Mouse (Mus musculus): Measurements from ENCODE around the gene Gatad2a. TPM values are rescaled to one million over a fixed set of nuclear protein-coding genes. Genes with fewer than 3 reads are reported as not detected.

Gatad2a gene
- polyA plus RNA-seq, 1 experiment from 2014 or later = 43.6 TPM

- Histone ChIP-seq H3K4me2 (replicated peaks) (peak overlapping the region; percentile 95), H3K4me3 (replicated peaks) (no peak overlapping the region; the same call in 1 of the 2 replicates), H3K9ac (no peak overlapping the region), H3K9me3 (replicated peaks) (no peaks in the 10 kb centered on the region), H3K4me1 (peaks cover 43% of the 10 kb centered on the region), H3K36me3 (peaks cover 14% of the 10 kb centered on the region; the same call in 1 of the 2 replicates), H3K27ac (replicated peaks) (no peak overlapping the region), H3K27me3 (no peaks in the 10 kb centered on the region)
- ATAC-seq (ENCODE audit: insufficient number of reproducible peaks, low FRiP score, low TSS enrichment, low read depth) = no peak
- WGBS = 91% methylated on average over 2 of the region's 2 CpGs
Measured at GRCm38 (mm10) chr8:69899876-69900275, 96.3 kb downstream of the Gatad2a start.

- H3K4me3 ChIP-seq (replicated peaks) = no peak overlapping the region
- H3K27ac ChIP-seq (replicated peaks) = no peak overlapping the region
- no peaks in the 10 kb centered on the region for H3K9me3 ChIP-seq (replicated peaks)
- ATAC-seq (ENCODE audit: insufficient number of reproducible peaks, low FRiP score, low TSS enrichment, low read depth) = no peak
- H3K9ac ChIP-seq = no peak overlapping the region
- peaks cover 41% of the 10 kb centered on the region for H3K4me1 ChIP-seq
- no peaks in the 10 kb centered on the region for H3K27me3 ChIP-seq
- WGBS = 84% methylated on average over 6 of the region's 6 CpGs
- no peak overlapping the region for H3K4me2 ChIP-seq (replicated peaks)
- peaks cover 31% of the 10 kb centered on the region for H3K36me3 ChIP-seq
Measured at GRCm38 (mm10) chr8:69897857-69898256, 98.3 kb downstream of the Gatad2a start.

- Histone ChIP-seq H3K9ac (no peak overlapping the region), H3K9me3 (replicated peaks) (no peaks in the 10 kb centered on the region), H3K36me3 (peaks cover 38% of the 10 kb centered on the region), H3K27me3 (peaks cover 9% of the 10 kb centered on the region; the same call in 1 of the 2 replicates), H3K27ac (replicated peaks) (no peak overlapping the region), H3K4me3 (replicated peaks) (no peak overlapping the region), H3K4me2 (replicated peaks) (no peak overlapping the region), H3K4me1 (peaks cover 31% of the 10 kb centered on the region)
- ATAC-seq (ENCODE audit: insufficient number of reproducible peaks, low FRiP score, low TSS enrichment, low read depth) = no peak
- 71% methylated on average over 4 of the region's 4 CpGs for WGBS
Measured at GRCm38 (mm10) chr8:69895772-69896451, 100.3 kb downstream of the Gatad2a start.

GRCm38 (mm10) chr8:69894836-69895332 lies 101.3 kb downstream of the Gatad2a start:
- H3K4me1 ChIP-seq = peaks cover 20% of the 10 kb centered on the region
- WGBS = 58% methylated on average over 6 of the region's 6 CpGs

GRCm38 (mm10) chr8:69893863-69894262 lies 102.3 kb downstream of the Gatad2a start:
- ATAC-seq (ENCODE audit: insufficient number of reproducible peaks, low FRiP score, low TSS enrichment, low read depth) = no peak
- Histone ChIP-seq H3K4me2 (replicated peaks) (no peak overlapping the region), H3K27me3 (peaks cover 29% of the 10 kb centered on the region), H3K4me1 (peaks cover 18% of the 10 kb centered on the region), H3K9me3 (replicated peaks) (no peaks in the 10 kb centered on the region), H3K4me3 (replicated peaks) (no peak overlapping the region), H3K27ac (replicated peaks) (no peak overlapping the region), H3K9ac (no peak overlapping the region), H3K36me3 (peaks cover 38% of the 10 kb centered on the region)
- WGBS = 37% methylated on average over 17 of the region's 17 CpGs

More at GRCm38 (mm10) chr8:69894836-69895332, 101.3 kb downstream of the Gatad2a start:
- H3K4me3 ChIP-seq (replicated peaks) = no peak overlapping the region
- no peak overlapping the region for H3K4me2 ChIP-seq (replicated peaks)
- ATAC-seq (ENCODE audit: insufficient number of reproducible peaks, low FRiP score, low TSS enrichment, low read depth) = no peak
- H3K9me3 ChIP-seq (replicated peaks) = no peaks in the 10 kb centered on the region
- H3K36me3 ChIP-seq = peaks cover 38% of the 10 kb centered on the region
- peaks cover 19% of the 10 kb centered on the region for H3K27me3 ChIP-seq
- H3K27ac ChIP-seq (replicated peaks) = no peak overlapping the region
- H3K9ac ChIP-seq = no peak overlapping the region

GRCm38 (mm10) chr8:69890813-69891241 lies 105.4 kb downstream of the Gatad2a start:
- Histone ChIP-seq H3K4me3 (replicated peaks) (no peak overlapping the region), H3K36me3 (peaks cover 25% of the 10 kb centered on the region), H3K4me2 (replicated peaks) (no peak overlapping the region), H3K9me3 (replicated peaks) (no peaks in the 10 kb centered on the region), H3K4me1 (peaks cover 36% of the 10 kb centered on the region), H3K27ac (replicated peaks) (no peak overlapping the region), H3K27me3 (peaks cover 59% of the 10 kb centered on the region), H3K9ac (no peak overlapping the region)
- 37% methylated on average over 19 of the region's 19 CpGs for WGBS
- no peak for ATAC-seq (ENCODE audit: insufficient number of reproducible peaks, low FRiP score, low TSS enrichment, low read depth)

- H3K9ac ChIP-seq = no peak overlapping the region
- ATAC-seq (ENCODE audit: insufficient number of reproducible peaks, low FRiP score, low TSS enrichment, low read depth) = no peak
- no peak overlapping the region for H3K27ac ChIP-seq (replicated peaks)
- peaks cover 79% of the 10 kb centered on the region for H3K27me3 ChIP-seq
- 5% methylated on average over 32 of the region's 32 CpGs for WGBS
- peak overlapping the region; percentile 31 for H3K4me3 ChIP-seq (replicated peaks)
- peaks cover 31% of the 10 kb centered on the region for H3K4me1 ChIP-seq
- peaks cover 16% of the 10 kb centered on the region for H3K36me3 ChIP-seq
- no peaks in the 10 kb centered on the region for H3K9me3 ChIP-seq (replicated peaks)
- H3K4me2 ChIP-seq (replicated peaks) = peak overlapping the region; percentile 51
Measured at GRCm38 (mm10) chr8:69888902-69889301, 107.3 kb downstream of the Gatad2a start.

- Histone ChIP-seq H3K27ac (replicated peaks) (no peak overlapping the region), H3K4me1 (peaks cover 29% of the 10 kb centered on the region), H3K9me3 (replicated peaks) (no peaks in the 10 kb centered on the region), H3K4me3 (replicated peaks) (peak overlapping the region; percentile 31), H3K27me3 (peaks cover 84% of the 10 kb centered on the region), H3K4me2 (replicated peaks) (peak overlapping the region; percentile 51), H3K9ac (no peak overlapping the region), H3K36me3 (peaks cover 11% of the 10 kb centered on the region; the same call in 1 of the 2 replicates)
- 7% methylated on average over 24 of the region's 24 CpGs for WGBS
- no peak for ATAC-seq (ENCODE audit: insufficient number of reproducible peaks, low FRiP score, low TSS enrichment, low read depth)
Measured at GRCm38 (mm10) chr8:69888244-69888866, 107.8 kb downstream of the Gatad2a start.

- under 1% methylated on average over 60 of the region's 60 CpGs for WGBS
- peaks cover 33% of the 10 kb centered on the region for H3K4me1 ChIP-seq
- H3K27me3 ChIP-seq = peaks cover 91% of the 10 kb centered on the region
- no peak within 1 kb of the TSS for H3K9ac ChIP-seq
- no peak within 1 kb of the TSS for H3K27ac ChIP-seq (replicated peaks)
- H3K9me3 ChIP-seq (replicated peaks) = no peaks in the 10 kb centered on the region
- no peak for ATAC-seq (ENCODE audit: insufficient number of reproducible peaks, low FRiP score, low TSS enrichment, low read depth)
- peak within 1 kb of the TSS; percentile 31 for H3K4me3 ChIP-seq (replicated peaks)
- H3K36me3 ChIP-seq = peaks cover 5% of the 10 kb centered on the region; the same call in 1 of the 2 replicates
- peak within 1 kb of the TSS; percentile 51 for H3K4me2 ChIP-seq (replicated peaks)
Measured at GRCm38 (mm10) chr8:69887289-69888243, 108.6 kb downstream of the Gatad2a start, which contains the start of gene Cilp2. Gene Cilp2 (minus strand): TSS chr8:69887687.

GRCm38 (mm10) chr8:69884141-69884540 lies 112.0 kb downstream of the Gatad2a start:
- no peaks in the 10 kb centered on the region for H3K9me3 ChIP-seq (replicated peaks)
- 52% methylated on average over 13 of the region's 13 CpGs for WGBS
- H3K9ac ChIP-seq = no peak overlapping the region
- H3K4me3 ChIP-seq (replicated peaks) = no peak overlapping the region
- H3K27me3 ChIP-seq = peaks cover 100% of the 10 kb centered on the region
- no peaks in the 10 kb centered on the region for H3K36me3 ChIP-seq
- ATAC-seq (ENCODE audit: insufficient number of reproducible peaks, low FRiP score, low TSS enrichment, low read depth) = no peak
- H3K27ac ChIP-seq (replicated peaks) = no peak overlapping the region
- H3K4me1 ChIP-seq = peaks cover 50% of the 10 kb centered on the region
- H3K4me2 ChIP-seq (replicated peaks) = no peak overlapping the region
